Mouse (Mus musculus): ENCODE measurements around the gene Mrs2. TPM values are rescaled to one million over a fixed set of nuclear protein-coding genes. Genes with fewer than 3 reads are reported as not detected.

The Mrs2 gene
- 6.7 and 6.9 TPM in 2 replicates for polyA plus RNA-seq (2012; ENCODE audit: low replicate concordance)

GRCm38 (mm10) chr13:25019793-25020539 lies at the start of gene Mrs2:
Mrs2 (minus strand) TSS chr13:25020379.

GRCm38 (mm10) chr13:25055873-25056667 lies 35.9 kb upstream of the Mrs2 start, which contains the start of gene Dcdc2a:
Dcdc2a (plus strand) TSS chr13:25056004.

GRCm38 (mm10) chr13:24942512-24943282 lies 77.5 kb downstream of the Mrs2 start, which contains the start of gene Gpld1:
Gpld1 (plus strand) TSS chr13:24943152.

Other genes with a start within 250 kb of the Mrs2 start
- gene BC005537, start 218.7 kb downstream of the Mrs2 start, polyA plus RNA-seq (2012; ENCODE audit: low replicate concordance), result 74.8 and 195 TPM in 2 replicates
- 23.5 and 41.8 TPM in 2 replicates for gene Acot13, start 188.8 kb downstream of the Mrs2 start, polyA plus RNA-seq (2012; ENCODE audit: low replicate concordance)
- 20.4 and 29.7 TPM in 2 replicates for gene Tdp2, start 188.7 kb downstream of the Mrs2 start, polyA plus RNA-seq (2012; ENCODE audit: low replicate concordance)
- 0.02 TPM in 1 of 2 replicates, not detected in the other for gene D130043K22Rik, start 175.2 kb downstream of the Mrs2 start, polyA plus RNA-seq (2012; ENCODE audit: low replicate concordance)
- gene Aldh5a1, start 82.7 kb downstream of the Mrs2 start, polyA plus RNA-seq (2012; ENCODE audit: low replicate concordance), result 0.37 and 0.79 TPM in 2 replicates
- 0.04 TPM in 1 of 2 replicates, not detected in the other for gene Gpld1, start 77.2 kb downstream of the Mrs2 start, polyA plus RNA-seq (2012; ENCODE audit: low replicate concordance)
- not detected in 2 replicates for gene Dcdc2a, start 35.6 kb upstream of the Mrs2 start, polyA plus RNA-seq (2012; ENCODE audit: low replicate concordance)